Mouse (Mus musculus) E14TG2a.4 (cell line): ENCODE data around the gene Mgarp.

Source experiments
- CTCF ChIP-seq: conservative IDR thresholded peaks from 2 replicates; pipeline ENCODE4 v1.5.1; 2014; ENCODE audit warnings: low read length
- NANOG ChIP-seq: IDR thresholded peaks from 2 replicates; pipeline ENCODE4 v1.6.1; 2014; ENCODE audit warnings: borderline replicate concordance, low read length, mixed read lengths

DNA sequence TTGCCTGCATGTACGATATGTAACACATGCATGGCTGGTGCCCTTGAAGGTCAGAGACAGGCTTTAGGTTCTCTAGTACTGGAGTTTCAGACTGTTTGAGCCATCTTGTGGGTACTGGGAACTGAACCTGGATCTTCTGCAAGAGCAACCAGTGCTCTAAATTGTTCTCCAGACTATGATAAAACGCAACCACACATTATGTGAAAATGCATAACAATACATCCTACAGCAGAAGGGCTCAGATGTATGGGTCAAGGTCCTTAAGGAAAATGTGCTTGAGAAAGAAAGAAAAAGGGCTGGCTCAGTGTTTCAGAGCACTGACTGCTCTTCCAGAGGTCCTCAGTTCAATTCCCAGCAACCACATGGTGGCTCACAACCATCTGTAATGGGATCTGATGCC, 2.9 kb downstream of the Mgarp start:
- no peak for TF ChIP-seq CTCF
- no peak for TF ChIP-seq NANOG
